Mouse (Mus musculus) midbrain, postnatal 0 days (tissue): ENCODE results near the gene Bdkrb2. TPM values are rescaled to one million over a fixed set of nuclear protein-coding genes. Genes with fewer than 3 reads are reported as not detected.

ENCODE experiments used
- ATAC-seq: fragments of 200-750 bp; cut with Nextera tagmentation; 2 replicates; pipeline ENCODE4 v1.8.0; 2017; ENCODE audit warnings: moderate number of reproducible peaks, mild to moderate bottlenecking, moderate TSS enrichment, moderate library complexity; ENCODE audit not compliant: low FRiP score
- DNase-seq: peaks from one replicate; pipeline ENCODE4 v3.0.0-alpha.2; 2015; ENCODE audit warnings: low spot score
- H3K27ac ChIP-seq: fragments of 300-500 bp; sonication (generic); 2 replicates; pipeline ENCODE4 v1.5.1; 2014; ENCODE audit warnings: low read depth, mild to moderate bottlenecking, low read length, mixed read lengths
- H3K27me3 ChIP-seq: fragments of 300-500 bp; sonication (generic); 2 replicates; pipeline ENCODE4 v1.6.1; 2014; ENCODE audit warnings: low read length, control low read depth, mixed read lengths; ENCODE audit not compliant: insufficient read depth
- H3K36me3 ChIP-seq: fragments of 300-500 bp; sonication (generic); 2 replicates; pipeline ENCODE4 v1.6.1; 2014; ENCODE audit warnings: low read length, control low read depth, mixed read lengths; ENCODE audit not compliant: insufficient read depth
- H3K4me1 ChIP-seq: fragments of 300-500 bp; sonication (generic); 2 replicates; pipeline ENCODE4 v1.6.1; 2014; ENCODE audit warnings: mild to moderate bottlenecking, control low read depth, antibody characterized with exemption, low read length, mixed read lengths; ENCODE audit not compliant: insufficient read depth
- H3K4me2 ChIP-seq: fragments of 300-500 bp; sonication (generic); 2 replicates; pipeline ENCODE4 v1.6.1; 2014; ENCODE audit warnings: low read depth, mild to moderate bottlenecking, low read length, mixed read lengths; ENCODE audit not compliant: poor library complexity, severe bottlenecking
- H3K4me3 ChIP-seq: fragments of 300-500 bp; sonication (generic); 2 replicates; pipeline ENCODE4 v1.5.1; 2014; ENCODE audit warnings: low read depth, mild to moderate bottlenecking, low read length, moderate library complexity
- H3K9ac ChIP-seq: fragments of 300-500 bp; sonication (generic); replicated peaks from 2 replicates; pipeline ENCODE4 v1.6.1; 2014; ENCODE audit warnings: mild to moderate bottlenecking, low read length, moderate library complexity, mixed read lengths; ENCODE audit not compliant: poor library complexity, severe bottlenecking
- H3K9me3 ChIP-seq: fragments of 300-500 bp; sonication (generic); 2 replicates; pipeline ENCODE4 v1.6.1; 2016; ENCODE audit warnings: low read length, control low read depth
- CTCF ChIP-seq: IDR thresholded peaks from 2 replicates; pipeline ENCODE4 v1.5.1; 2016; ENCODE audit warnings: antibody characterized with exemption, mild to moderate bottlenecking
- whole genome bisulfite sequencing: fragments of 180-500 bp; shearing (Covaris S2); extraction: QIAGEN DNeasy Blood & Tissue Kit; methylation state at CpG from one replicate; pipeline ENCODE4 v1.1.7; 2014; 5-methylcytosine and 5-hydroxymethylcytosine counted together
- polyA plus RNA-seq: library from polyadenylated mRNA; unstranded; fragments of >200 nt; fragmentation: Nextera tagmentation; extraction: Ambion mirVana; gene quantifications from 2 replicates; pipeline ENCODE4 v1.2.1, GENCODE M21; 2015
- total RNA-seq: library from RNA; depleted of rRNA; stranded (reverse); fragments of >200 nt; gene quantifications from 2 replicates; pipeline ENCODE4 v1.2.3, GENCODE M21; 2014

Gene Bdkrb2
- total and polyA plus RNA-seq, 2 experiments from 2014 or later = 0.64 to 1.6 TPM

- Histone ChIP-seq H3K9ac (no peak overlapping the region), H3K4me1 (no peaks in the 10 kb centered on the region), H3K9me3 (no peaks in the 10 kb centered on the region), H3K4me2 (no peak overlapping the region), H3K27me3 (no peaks in the 10 kb centered on the region), H3K36me3 (no peaks in the 10 kb centered on the region), H3K27ac (peak overlapping the region; percentile 38; the same call in 1 of the 2 replicates), H3K4me3 (no peak overlapping the region)
- no peak for TF ChIP-seq CTCF
- WGBS = 88% methylated on average over 3 of the region's 3 CpGs
- no peak for DNase-seq
- no peak for ATAC-seq
These were observed 36.8 kb upstream of the Bdkrb2 start for GRCm38 (mm10) chr12:105526186-105526585.

GRCm38 (mm10) chr12:105526829-105527228, 36.2 kb upstream of the Bdkrb2 start:
- TF ChIP-seq CTCF = no peak
- Histone ChIP-seq H3K9ac (no peak overlapping the region), H3K36me3 (no peaks in the 10 kb centered on the region), H3K4me3 (no peak overlapping the region), H3K27ac (no peak overlapping the region), H3K4me1 (no peaks in the 10 kb centered on the region), H3K9me3 (no peaks in the 10 kb centered on the region), H3K27me3 (no peaks in the 10 kb centered on the region), H3K4me2 (no peak overlapping the region)
- DNase-seq = peak; percentile 86
- peak; percentile 86 for ATAC-seq
- WGBS = 53% methylated on average over 5 of the region's 5 CpGs

- Histone ChIP-seq H3K27ac (no peak overlapping the region), H3K9ac (no peak overlapping the region), H3K9me3 (no peaks in the 10 kb centered on the region), H3K4me1 (no peaks in the 10 kb centered on the region), H3K4me3 (no peak overlapping the region), H3K27me3 (no peaks in the 10 kb centered on the region), H3K36me3 (no peaks in the 10 kb centered on the region), H3K4me2 (no peak overlapping the region)
- TF ChIP-seq CTCF = no peak
- ATAC-seq = no peak
- peak; percentile 48 for DNase-seq
- WGBS = 57% methylated on average over 9 of the region's 9 CpGs
These were observed 33.5 kb upstream of the Bdkrb2 start for GRCm38 (mm10) chr12:105529545-105529944.

GRCm38 (mm10) chr12:105531724-105532371, 31.2 kb upstream of the Bdkrb2 start:
- Histone ChIP-seq H3K27me3 (no peaks in the 10 kb centered on the region), H3K27ac (no peak overlapping the region), H3K4me2 (no peak overlapping the region), H3K4me3 (no peak overlapping the region), H3K9me3 (no peaks in the 10 kb centered on the region), H3K4me1 (no peaks in the 10 kb centered on the region), H3K36me3 (no peaks in the 10 kb centered on the region), H3K9ac (no peak overlapping the region)
- peak; percentile 78 for DNase-seq
- WGBS = 30% methylated on average over 8 of the region's 8 CpGs
- no peak for ATAC-seq
- TF ChIP-seq CTCF = no peak

- no peaks in the 10 kb centered on the region for H3K27me3 ChIP-seq
- TF ChIP-seq CTCF = no peak
- H3K36me3 ChIP-seq = no peaks in the 10 kb centered on the region
- 85% methylated on average over 4 of the region's 4 CpGs for WGBS
- no peak overlapping the region for H3K27ac ChIP-seq
- no peaks in the 10 kb centered on the region for H3K9me3 ChIP-seq
- DNase-seq = no peak
- H3K4me2 ChIP-seq = no peak overlapping the region
- no peaks in the 10 kb centered on the region for H3K4me1 ChIP-seq
- no peak overlapping the region for H3K4me3 ChIP-seq
- H3K9ac ChIP-seq = no peak overlapping the region
- no peak for ATAC-seq
These were observed 28.2 kb upstream of the Bdkrb2 start for GRCm38 (mm10) chr12:105534842-105535241.

- peak; percentile 61 for DNase-seq
- Histone ChIP-seq H3K9ac (no peak overlapping the region), H3K27me3 (no peaks in the 10 kb centered on the region), H3K9me3 (no peaks in the 10 kb centered on the region), H3K4me1 (no peaks in the 10 kb centered on the region), H3K4me2 (no peak overlapping the region), H3K27ac (no peak overlapping the region), H3K4me3 (no peak overlapping the region), H3K36me3 (no peaks in the 10 kb centered on the region)
- WGBS = 66% methylated on average over 13 of the region's 13 CpGs
- no peak for TF ChIP-seq CTCF
- no peak for ATAC-seq
These were observed 26.9 kb upstream of the Bdkrb2 start for GRCm38 (mm10) chr12:105535968-105536760.
